Mouse (Mus musculus): ENCODE measurements around the gene Acot3. TPM values are rescaled to one million over a fixed set of nuclear protein-coding genes. Genes with fewer than 3 reads are reported as not detected.
A peak's percentile ranks its signal among the peaks of the same experiment; 100 is the strongest.

Acot3 gene
- polyA plus RNA-seq, 1 experiment from 2014 or later = 0.11 TPM

GRCm38 (mm10) chr12:84053679-84054391 is 1.9 kb downstream of the Acot3 start:
- Histone ChIP-seq H3K4me3 (ENCODE audit: low read length) (peak overlapping the region; percentile 51), H3K9me3 (ENCODE audit: control insufficient read depth, low read length) (no peaks in the 10 kb centered on the region), H3K27me3 (ENCODE audit: control insufficient read depth, insufficient read depth, low read depth, low read length) (peaks cover 2% of the 10 kb centered on the region; the same call in 1 of the 2 replicates), H3K27ac (ENCODE audit: low read length) (no peak overlapping the region), H3K9ac (ENCODE audit: low read length) (peak overlapping the region; percentile 51), H3K4me1 (replicated peaks; ENCODE audit: control insufficient read depth, insufficient read depth, low read length) (peaks cover 6% of the 10 kb centered on the region; the same call in 1 of the 2 replicates), H3K36me3 (ENCODE audit: control insufficient read depth, insufficient read depth, low read length) (no peaks in the 10 kb centered on the region), H3K4me2 (ENCODE audit: low read depth, low read length) (peak overlapping the region; percentile 79)
- ATAC-seq (ENCODE audit: low read depth) = peak; percentile 67; the same call in 1 of the 2 replicates
- 2% methylated on average over 40 of the region's 46 CpGs for WGBS

GRCm38 (mm10) chr12:84060946-84061345 is 9.0 kb downstream of the Acot3 start:
- H3K4me2 ChIP-seq (ENCODE audit: low read depth, low read length) = no peak overlapping the region
- no peak overlapping the region for H3K9ac ChIP-seq (ENCODE audit: low read length)
- H3K27me3 ChIP-seq (ENCODE audit: control insufficient read depth, insufficient read depth, low read depth, low read length) = no peaks in the 10 kb centered on the region
- no peaks in the 10 kb centered on the region for H3K36me3 ChIP-seq (ENCODE audit: control insufficient read depth, insufficient read depth, low read length)
- no peak overlapping the region for H3K4me3 ChIP-seq (ENCODE audit: low read length)
- H3K9me3 ChIP-seq (ENCODE audit: control insufficient read depth, low read length) = 0 out of 2 replicates have a peak, but pooled peaks cover 3% of the 10 kb centered on the region
- 28% methylated on average over 2 of the region's 2 CpGs for WGBS
- H3K27ac ChIP-seq (ENCODE audit: low read length) = no peak overlapping the region
- no peaks in the 10 kb centered on the region for H3K4me1 ChIP-seq (replicated peaks; ENCODE audit: control insufficient read depth, insufficient read depth, low read length)
- ATAC-seq (ENCODE audit: low read depth) = no peak

GRCm38 (mm10) chr12:84062336-84062735 is 10.4 kb downstream of the Acot3 start:
- Histone ChIP-seq H3K27ac (ENCODE audit: low read length) (no peak overlapping the region), H3K4me1 (replicated peaks; ENCODE audit: control insufficient read depth, insufficient read depth, low read length) (no peaks in the 10 kb centered on the region), H3K9me3 (ENCODE audit: control insufficient read depth, low read length) (0 out of 2 replicates have a peak, but pooled peaks cover 3% of the 10 kb centered on the region), H3K4me3 (ENCODE audit: low read length) (no peak overlapping the region), H3K9ac (ENCODE audit: low read length) (no peak overlapping the region), H3K36me3 (ENCODE audit: control insufficient read depth, insufficient read depth, low read length) (no peaks in the 10 kb centered on the region), H3K4me2 (ENCODE audit: low read depth, low read length) (no peak overlapping the region), H3K27me3 (ENCODE audit: control insufficient read depth, insufficient read depth, low read depth, low read length) (no peaks in the 10 kb centered on the region)
- 90% methylated on average over 20 of the region's 20 CpGs for WGBS
- ATAC-seq (ENCODE audit: low read depth) = no peak

- ATAC-seq (ENCODE audit: low read depth) = no peak
- peaks cover 4% of the 10 kb centered on the region for H3K27me3 ChIP-seq (ENCODE audit: control insufficient read depth, insufficient read depth, low read depth, low read length)
- H3K4me1 ChIP-seq (replicated peaks; ENCODE audit: control insufficient read depth, insufficient read depth, low read length) = no peaks in the 10 kb centered on the region
- H3K9ac ChIP-seq (ENCODE audit: low read length) = no peak overlapping the region
- 63% methylated on average over 5 of the region's 5 CpGs for WGBS
- 0 out of 2 replicates have a peak, but pooled peaks cover 3% of the 10 kb centered on the region for H3K9me3 ChIP-seq (ENCODE audit: control insufficient read depth, low read length)
- H3K36me3 ChIP-seq (ENCODE audit: control insufficient read depth, insufficient read depth, low read length) = no peaks in the 10 kb centered on the region
- no peak overlapping the region for H3K4me3 ChIP-seq (ENCODE audit: low read length)
- no peak overlapping the region for H3K27ac ChIP-seq (ENCODE audit: low read length)
- H3K4me2 ChIP-seq (ENCODE audit: low read depth, low read length) = no peak overlapping the region
These were observed 11.3 kb downstream of the Acot3 start for GRCm38 (mm10) chr12:84063228-84063627.

GRCm38 (mm10) chr12:84063833-84064232 is 11.9 kb downstream of the Acot3 start:
- H3K9me3 ChIP-seq (ENCODE audit: control insufficient read depth, low read length) = 0 out of 2 replicates have a peak, but pooled peaks cover 3% of the 10 kb centered on the region
- H3K9ac ChIP-seq (ENCODE audit: low read length) = no peak overlapping the region
- H3K4me3 ChIP-seq (ENCODE audit: low read length) = no peak overlapping the region
- 56% methylated on average over 2 of the region's 2 CpGs for whole genome bisulfite sequencing
- no peak overlapping the region for H3K4me2 ChIP-seq (ENCODE audit: low read depth, low read length)
- peaks cover 8% of the 10 kb centered on the region for H3K27me3 ChIP-seq (ENCODE audit: control insufficient read depth, insufficient read depth, low read depth, low read length)
- no peaks in the 10 kb centered on the region for H3K36me3 ChIP-seq (ENCODE audit: control insufficient read depth, insufficient read depth, low read length)
- no peaks in the 10 kb centered on the region for H3K4me1 ChIP-seq (replicated peaks; ENCODE audit: control insufficient read depth, insufficient read depth, low read length)
- H3K27ac ChIP-seq (ENCODE audit: low read length) = no peak overlapping the region
- no peak for ATAC-seq (ENCODE audit: low read depth)

- Histone ChIP-seq H3K36me3 (ENCODE audit: control insufficient read depth, insufficient read depth, low read length) (no peaks in the 10 kb centered on the region), H3K4me1 (replicated peaks; ENCODE audit: control insufficient read depth, insufficient read depth, low read length) (no peaks in the 10 kb centered on the region), H3K9me3 (ENCODE audit: control insufficient read depth, low read length) (0 out of 2 replicates have a peak, but pooled peaks cover 3% of the 10 kb centered on the region), H3K4me3 (ENCODE audit: low read length) (no peak overlapping the region), H3K27ac (ENCODE audit: low read length) (no peak overlapping the region), H3K9ac (ENCODE audit: low read length) (no peak overlapping the region), H3K27me3 (ENCODE audit: control insufficient read depth, insufficient read depth, low read depth, low read length) (peaks cover 14% of the 10 kb centered on the region), H3K4me2 (ENCODE audit: low read depth, low read length) (no peak overlapping the region)
- no peak for ATAC-seq (ENCODE audit: low read depth)
- WGBS = 71% methylated on average over 8 of the region's 8 CpGs
These were observed 12.7 kb downstream of the Acot3 start for GRCm38 (mm10) chr12:84064621-84065020.

GRCm38 (mm10) chr12:84067752-84068151 is 15.8 kb downstream of the Acot3 start:
- Histone ChIP-seq H3K27ac (ENCODE audit: low read length) (no peak overlapping the region), H3K27me3 (ENCODE audit: control insufficient read depth, insufficient read depth, low read depth, low read length) (peaks cover 16% of the 10 kb centered on the region), H3K4me1 (replicated peaks; ENCODE audit: control insufficient read depth, insufficient read depth, low read length) (no peaks in the 10 kb centered on the region), H3K9ac (ENCODE audit: low read length) (no peak overlapping the region), H3K4me2 (ENCODE audit: low read depth, low read length) (no peak overlapping the region), H3K9me3 (ENCODE audit: control insufficient read depth, low read length) (0 out of 2 replicates have a peak, but pooled peaks cover 3% of the 10 kb centered on the region), H3K4me3 (ENCODE audit: low read length) (no peak overlapping the region), H3K36me3 (ENCODE audit: control insufficient read depth, insufficient read depth, low read length) (no peaks in the 10 kb centered on the region)
- 65% methylated on average over 4 of the region's 4 CpGs for WGBS
- ATAC-seq (ENCODE audit: low read depth) = no peak

- Histone ChIP-seq H3K9me3 (ENCODE audit: control insufficient read depth, low read length) (no peaks in the 10 kb centered on the region), H3K27me3 (ENCODE audit: control insufficient read depth, insufficient read depth, low read depth, low read length) (peaks cover 16% of the 10 kb centered on the region), H3K27ac (ENCODE audit: low read length) (no peak overlapping the region), H3K9ac (ENCODE audit: low read length) (no peak overlapping the region), H3K4me2 (ENCODE audit: low read depth, low read length) (no peak overlapping the region), H3K4me1 (replicated peaks; ENCODE audit: control insufficient read depth, insufficient read depth, low read length) (no peaks in the 10 kb centered on the region), H3K4me3 (ENCODE audit: low read length) (no peak overlapping the region), H3K36me3 (ENCODE audit: control insufficient read depth, insufficient read depth, low read length) (no peaks in the 10 kb centered on the region)
- 65% methylated on average over 8 of the region's 8 CpGs for WGBS
- ATAC-seq (ENCODE audit: low read depth) = no peak
These were observed 16.4 kb downstream of the Acot3 start for GRCm38 (mm10) chr12:84068296-84068695.

- WGBS = 44% methylated on average over 9 of the region's 9 CpGs
- peak within 1 kb of the TSS; percentile 44 for H3K4me3 ChIP-seq (ENCODE audit: low read length)
- no peak for ATAC-seq (ENCODE audit: low read depth)
- peak within 1 kb of the TSS; percentile 59 for H3K4me2 ChIP-seq (ENCODE audit: low read depth, low read length)
- H3K27ac ChIP-seq (ENCODE audit: low read length) = no peak within 1 kb of the TSS
- no peaks in the 10 kb centered on the region for H3K4me1 ChIP-seq (replicated peaks; ENCODE audit: control insufficient read depth, insufficient read depth, low read length)
- no peaks in the 10 kb centered on the region for H3K36me3 ChIP-seq (ENCODE audit: control insufficient read depth, insufficient read depth, low read length)
- no peak within 1 kb of the TSS for H3K9ac ChIP-seq (ENCODE audit: low read length)
- no peaks in the 10 kb centered on the region for H3K9me3 ChIP-seq (ENCODE audit: control insufficient read depth, low read length)
- H3K27me3 ChIP-seq (ENCODE audit: control insufficient read depth, insufficient read depth, low read depth, low read length) = peaks cover 16% of the 10 kb centered on the region
These were observed 17.0 kb downstream of the Acot3 start, which contains the start of gene Acot5 for GRCm38 (mm10) chr12:84068986-84069385. TSS of gene Acot5 (plus strand) at chr12:84069325.
